Mouse (Mus musculus): ENCODE data around the gene Zfp281. TPM values are rescaled to one million over a fixed set of nuclear protein-coding genes. Genes with fewer than 3 reads are reported as not detected.

Gene Zfp281
- total and polyA plus RNA-seq, 3 experiments, result 3.7 to 18.6 (median 16.1) TPM

Other genes with a start within 250 kb of the Zfp281 start
- gene Ddx59, start 209.6 kb upstream of the Zfp281 start, total RNA-seq (2021), result 10 to 100 TPM; 13.6 to 14.0 TPM
- gene Ddx59, start 209.6 kb upstream of the Zfp281 start, polyA plus RNA-seq (2012; rRNA removed), result 0.90 and 1.3 TPM in 2 replicates
- under 1 TPM; 0.28 to 0.52 TPM for gene Kif14, start 158.6 kb upstream of the Zfp281 start, total RNA-seq (2021)
- gene Kif14, start 158.6 kb upstream of the Zfp281 start, polyA plus RNA-seq (2012; rRNA removed), result 0.03 and 0.06 TPM in 2 replicates